Mouse (Mus musculus): ENCODE measurements around the gene Arhgap45. TPM values are rescaled to one million over a fixed set of nuclear protein-coding genes. Genes with fewer than 3 reads are reported as not detected.

Gene Arhgap45
- polyA plus RNA-seq, 1 experiment from 2014 or later = 20.1 TPM

GRCm38 (mm10) chr10:80024229-80025043 lies 8.0 kb downstream of the Arhgap45 start:
- peak; percentile 16 for DNase-seq (ENCODE audit: low spot score)
- Histone ChIP-seq H3K4me2 (replicated peaks; ENCODE audit: low read depth, low read length) (no peak overlapping the region), H3K4me1 (ENCODE audit: insufficient read depth, low read depth, low read length) (peaks cover 7% of the 10 kb centered on the region; the same call in 1 of the 2 replicates), H3K27me3 (replicated peaks; ENCODE audit: insufficient read depth, low read length) (no peaks in the 10 kb centered on the region), H3K4me3 (ENCODE audit: low read depth, low read length) (no peak overlapping the region), H3K9ac (replicated peaks; ENCODE audit: low read depth) (no peak overlapping the region), H3K36me3 (ENCODE audit: insufficient read depth, low read length) (no peaks in the 10 kb centered on the region), H3K27ac (ENCODE audit: low read length) (0 out of 2 replicates have a peak overlapping the region, but pooled peaks have one; percentile 43), H3K9me3 (ENCODE audit: low read length) (no peaks in the 10 kb centered on the region)
- TF ChIP-seq EP300 (IDR thresholded peaks at IDR 0.05) (no peak), CTCF (IDR thresholded peaks at IDR 0.05) (no peak)
- no peak for ATAC-seq
- WGBS = 79% methylated on average over 15 of the region's 15 CpGs

- Histone ChIP-seq H3K27me3 (replicated peaks; ENCODE audit: insufficient read depth, low read length) (no peaks in the 10 kb centered on the region), H3K4me1 (ENCODE audit: insufficient read depth, low read depth, low read length) (peaks cover under 1% of the 10 kb centered on the region; the same call in 1 of the 2 replicates), H3K4me3 (ENCODE audit: low read depth, low read length) (no peak overlapping the region), H3K27ac (ENCODE audit: low read length) (0 out of 2 replicates have a peak overlapping the region, but pooled peaks have one; percentile 20), H3K9me3 (ENCODE audit: low read length) (no peaks in the 10 kb centered on the region), H3K9ac (replicated peaks; ENCODE audit: low read depth) (no peak overlapping the region), H3K4me2 (replicated peaks; ENCODE audit: low read depth, low read length) (no peak overlapping the region), H3K36me3 (ENCODE audit: insufficient read depth, low read length) (no peaks in the 10 kb centered on the region)
- WGBS = 67% methylated on average over 4 of the region's 4 CpGs
- TF ChIP-seq EP300 (IDR thresholded peaks at IDR 0.05) (no peak), CTCF (IDR thresholded peaks at IDR 0.05) (no peak)
- no peak for DNase-seq (ENCODE audit: low spot score)
- ATAC-seq = no peak
Observed at GRCm38 (mm10) chr10:80025044-80025347, 8.5 kb downstream of the Arhgap45 start.

- no peak for DNase-seq (ENCODE audit: low spot score)
- WGBS = 72% methylated on average over 10 of the region's 10 CpGs
- Histone ChIP-seq H3K4me2 (replicated peaks; ENCODE audit: low read depth, low read length) (no peak overlapping the region), H3K9ac (replicated peaks; ENCODE audit: low read depth) (no peak overlapping the region), H3K9me3 (ENCODE audit: low read length) (no peaks in the 10 kb centered on the region), H3K4me3 (ENCODE audit: low read depth, low read length) (no peak overlapping the region), H3K27me3 (replicated peaks; ENCODE audit: insufficient read depth, low read length) (no peaks in the 10 kb centered on the region), H3K4me1 (ENCODE audit: insufficient read depth, low read depth, low read length) (no peaks in the 10 kb centered on the region; the same call in 1 of the 2 replicates), H3K27ac (ENCODE audit: low read length) (0 out of 2 replicates have a peak overlapping the region, but pooled peaks have one; percentile 20), H3K36me3 (ENCODE audit: insufficient read depth, low read length) (no peaks in the 10 kb centered on the region)
- no peak for TF ChIP-seq EP300 (IDR thresholded peaks at IDR 0.05)
- TF ChIP-seq CTCF (IDR thresholded peaks at IDR 0.05) = no peak
- ATAC-seq = no peak
Observed at GRCm38 (mm10) chr10:80025463-80025862, 9.0 kb downstream of the Arhgap45 start.

DNA sequence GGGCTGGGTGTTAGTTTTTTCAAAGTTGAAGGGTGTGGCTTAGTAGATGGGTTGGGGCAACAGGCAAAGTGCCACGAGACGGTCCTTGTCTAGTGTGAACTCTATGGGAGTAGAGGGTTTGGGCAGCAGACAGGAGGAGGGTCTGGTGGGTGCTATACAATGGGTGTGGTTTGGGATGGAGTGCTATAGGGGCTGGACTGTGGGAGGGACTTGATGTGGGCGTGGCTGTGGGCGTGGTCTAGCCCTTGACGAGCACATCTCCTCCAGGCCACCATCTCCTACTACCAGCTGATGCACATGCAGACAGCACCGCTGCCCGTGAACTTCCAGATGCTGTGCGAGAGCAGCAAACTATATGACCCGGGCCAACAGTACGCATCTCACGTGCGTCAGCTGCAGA lies 9.4 kb downstream of the Arhgap45 start:
- ATAC-seq (peak; percentile 43), DNase-seq (ENCODE audit: low spot score) (peak; percentile 35)
- H3K4me2 ChIP-seq (replicated peaks; ENCODE audit: low read depth, low read length) = no peak overlapping the region
- TF ChIP-seq CTCF (IDR thresholded peaks at IDR 0.05) (no peak), EP300 (IDR thresholded peaks at IDR 0.05) (no peak)
- no peaks in the 10 kb centered on the region for H3K9me3 ChIP-seq (ENCODE audit: low read length)
- no peaks in the 10 kb centered on the region for H3K27me3 ChIP-seq (replicated peaks; ENCODE audit: insufficient read depth, low read length)
- 57% methylated on average over 12 of the region's 12 CpGs for WGBS
- H3K27ac ChIP-seq (ENCODE audit: low read length) = no peak overlapping the region
- H3K36me3 ChIP-seq (ENCODE audit: insufficient read depth, low read length) = no peaks in the 10 kb centered on the region
- no peak overlapping the region for H3K9ac ChIP-seq (replicated peaks; ENCODE audit: low read depth)
- H3K4me3 ChIP-seq (ENCODE audit: low read depth, low read length) = no peak overlapping the region
- no peaks in the 10 kb centered on the region for H3K4me1 ChIP-seq (ENCODE audit: insufficient read depth, low read depth, low read length)

DNA sequence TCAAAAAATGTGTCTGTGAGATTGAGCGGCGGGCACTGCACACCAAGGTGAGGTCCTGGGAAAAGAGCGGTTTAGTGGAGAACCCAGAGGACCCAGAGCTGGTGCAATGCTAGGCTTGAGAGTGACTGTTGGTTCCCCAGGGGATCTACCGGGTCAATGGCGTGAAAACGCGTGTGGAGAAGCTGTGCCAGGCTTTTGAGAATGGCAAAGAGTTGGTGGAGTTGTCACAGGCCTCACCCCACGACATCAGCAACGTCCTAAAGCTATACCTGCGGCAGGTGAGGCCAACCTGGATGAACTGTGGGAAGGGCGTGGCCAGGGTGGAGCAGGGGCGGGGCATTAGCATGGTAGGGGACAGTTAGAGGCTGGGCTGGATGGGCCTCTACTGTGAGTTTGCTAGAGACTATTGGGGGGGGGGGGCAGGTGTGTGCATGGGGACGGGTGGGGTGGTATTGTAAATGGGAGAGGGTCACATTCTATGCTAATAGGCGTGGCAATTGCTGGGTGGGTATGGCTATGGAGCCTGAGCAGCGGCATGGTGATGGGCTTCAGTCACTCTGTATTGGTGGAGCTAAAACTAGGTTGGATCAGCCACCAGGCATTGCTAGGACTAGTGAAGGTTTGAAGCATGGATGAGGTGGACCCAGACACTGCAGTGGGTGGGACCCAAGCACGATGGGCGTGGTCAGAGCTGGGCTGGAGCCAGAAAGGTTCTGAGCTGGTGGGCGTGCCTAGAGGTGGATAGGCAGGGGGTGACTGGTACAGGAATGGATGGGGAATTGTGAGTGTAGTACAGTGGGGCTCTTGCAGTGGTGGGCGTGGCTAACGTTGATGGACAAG lies 11.4 kb downstream of the Arhgap45 start:
- Histone ChIP-seq H3K4me1 (ENCODE audit: insufficient read depth, low read depth, low read length) (peaks cover 8% of the 10 kb centered on the region), H3K27ac (ENCODE audit: low read length) (no peak overlapping the region), H3K27me3 (replicated peaks; ENCODE audit: insufficient read depth, low read length) (no peaks in the 10 kb centered on the region), H3K4me3 (ENCODE audit: low read depth, low read length) (no peak overlapping the region), H3K9ac (replicated peaks; ENCODE audit: low read depth) (no peak overlapping the region), H3K9me3 (ENCODE audit: low read length) (no peaks in the 10 kb centered on the region), H3K36me3 (ENCODE audit: insufficient read depth, low read length) (no peaks in the 10 kb centered on the region), H3K4me2 (replicated peaks; ENCODE audit: low read depth, low read length) (no peak overlapping the region)
- 76% methylated on average over 20 of the region's 20 CpGs for WGBS
- ATAC-seq (no peak), DNase-seq (ENCODE audit: low spot score) (no peak)
- TF ChIP-seq CTCF (IDR thresholded peaks at IDR 0.05) (no peak), EP300 (IDR thresholded peaks at IDR 0.05) (no peak)

GRCm38 (mm10) chr10:80028521-80028846 lies 12.0 kb downstream of the Arhgap45 start:
- Histone ChIP-seq H3K4me1 (ENCODE audit: insufficient read depth, low read depth, low read length) (peaks cover 12% of the 10 kb centered on the region), H3K36me3 (ENCODE audit: insufficient read depth, low read length) (no peaks in the 10 kb centered on the region), H3K4me3 (ENCODE audit: low read depth, low read length) (no peak overlapping the region), H3K9me3 (ENCODE audit: low read length) (no peaks in the 10 kb centered on the region), H3K9ac (replicated peaks; ENCODE audit: low read depth) (no peak overlapping the region), H3K27ac (ENCODE audit: low read length) (no peak overlapping the region), H3K4me2 (replicated peaks; ENCODE audit: low read depth, low read length) (no peak overlapping the region), H3K27me3 (replicated peaks; ENCODE audit: insufficient read depth, low read length) (no peaks in the 10 kb centered on the region)
- no peak for ATAC-seq
- TF ChIP-seq EP300 (IDR thresholded peaks at IDR 0.05) = no peak
- TF ChIP-seq CTCF (IDR thresholded peaks at IDR 0.05) = no peak
- WGBS = 92% methylated on average over 13 of the region's 13 CpGs
- no peak for DNase-seq (ENCODE audit: low spot score)

Measured in lung, postnatal 0 days (tissue).